Mouse (Mus musculus) E14TG2a.4 (cell line): ENCODE measurements around the gene Hao1.

Source experiments
- CTCF ChIP-seq: conservative IDR thresholded peaks from 2 replicates; pipeline ENCODE4 v1.5.1; 2014; ENCODE audit warnings: low read length
- POU5F1 ChIP-seq: IDR thresholded peaks from 2 replicates; pipeline ENCODE4 v1.6.1; 2014; ENCODE audit warnings: low read length, borderline replicate concordance

GRCm38 (mm10) chr2:134450976-134451375, 103.2 kb downstream of the Hao1 start:
- TF ChIP-seq CTCF: no peak
- no peak for TF ChIP-seq POU5F1
